Mouse (Mus musculus) heart, postnatal 36 days (tissue): ENCODE data around the gene Hadhb. TPM values are rescaled to one million over a fixed set of nuclear protein-coding genes. Genes with fewer than 3 reads are reported as not detected.
"Not testable (repeated sequence)": the region's sequence is repeated elsewhere in the genome, so short reads cannot be mapped to it uniquely, and the experiment has no call there.

ENCODE experiments used
- DNase-seq, 2 experiments: peaks; one replicate each; pipeline ENCODE4 v3.0.0; 2021 to 2022
- intact Hi-C: fragments of 180-260 bp; cut with DNase I; formaldehyde crosslinking; loops from one replicate; pipeline ENCODE4 v1.15.1; 2025
- total RNA-seq, 2 experiments: library from RNA; stranded (reverse); gene quantifications; 2 replicates each; pipeline ENCODE4 v1.2.3; 2021

The Hadhb gene
- total RNA-seq, 2 experiments from 2014 or later = 2,118 to 2,205 TPM

DNA sequence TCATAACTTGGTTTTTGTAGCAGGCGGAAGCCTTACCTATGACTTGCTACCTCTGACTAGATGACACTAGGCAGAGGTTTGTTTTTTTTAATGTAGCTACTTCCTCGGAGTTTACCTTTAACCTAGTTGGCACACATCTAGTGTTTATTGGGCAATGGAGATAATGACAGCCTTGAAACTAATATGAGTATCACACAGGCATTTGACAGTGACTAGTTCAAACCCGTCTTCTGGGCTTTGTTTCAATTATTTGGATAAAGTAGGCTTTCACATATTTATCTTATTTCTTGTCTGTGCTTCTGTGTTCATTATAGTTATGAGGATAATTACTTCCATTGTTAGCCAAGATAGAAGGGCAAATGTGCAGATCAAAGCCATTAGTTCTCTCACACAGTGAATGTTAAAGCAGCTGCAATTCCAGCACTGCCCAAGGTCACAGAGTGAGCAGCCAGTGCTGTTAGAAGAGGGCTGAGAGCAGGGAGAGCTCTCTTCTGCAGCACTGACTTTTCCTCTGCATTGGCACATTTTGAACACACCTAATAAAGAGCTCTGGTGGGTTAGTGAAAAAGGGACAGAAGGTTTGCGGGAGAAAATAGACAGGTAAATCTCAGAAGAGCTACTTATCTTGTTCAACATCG lies 15.4 kb downstream of the Hadhb start:
- intact Hi-C loops = no loop called here
- no peak for DNase-seq

DNA sequence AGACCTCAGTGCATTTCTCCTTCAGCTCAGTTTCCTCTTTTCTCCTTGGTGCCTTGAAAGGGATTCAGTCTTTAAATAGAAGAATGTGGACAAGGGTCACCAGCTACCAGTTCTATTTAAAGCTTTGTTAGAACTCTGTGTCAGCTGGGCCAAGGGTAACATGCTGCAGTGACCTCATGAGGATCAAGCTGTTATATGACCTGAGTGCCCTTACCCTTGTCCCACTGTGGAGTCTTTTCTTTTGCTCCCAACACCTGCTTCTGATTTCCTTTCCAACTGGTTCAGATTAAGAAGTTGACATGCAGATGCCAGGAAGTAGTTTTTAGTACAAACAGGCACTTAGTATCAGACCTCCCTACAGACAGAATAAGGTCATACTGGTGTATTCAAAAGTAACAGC lies 17.1 kb downstream of the Hadhb start:
- intact Hi-C loops = no loop called here
- DNase-seq = no peak

DNA sequence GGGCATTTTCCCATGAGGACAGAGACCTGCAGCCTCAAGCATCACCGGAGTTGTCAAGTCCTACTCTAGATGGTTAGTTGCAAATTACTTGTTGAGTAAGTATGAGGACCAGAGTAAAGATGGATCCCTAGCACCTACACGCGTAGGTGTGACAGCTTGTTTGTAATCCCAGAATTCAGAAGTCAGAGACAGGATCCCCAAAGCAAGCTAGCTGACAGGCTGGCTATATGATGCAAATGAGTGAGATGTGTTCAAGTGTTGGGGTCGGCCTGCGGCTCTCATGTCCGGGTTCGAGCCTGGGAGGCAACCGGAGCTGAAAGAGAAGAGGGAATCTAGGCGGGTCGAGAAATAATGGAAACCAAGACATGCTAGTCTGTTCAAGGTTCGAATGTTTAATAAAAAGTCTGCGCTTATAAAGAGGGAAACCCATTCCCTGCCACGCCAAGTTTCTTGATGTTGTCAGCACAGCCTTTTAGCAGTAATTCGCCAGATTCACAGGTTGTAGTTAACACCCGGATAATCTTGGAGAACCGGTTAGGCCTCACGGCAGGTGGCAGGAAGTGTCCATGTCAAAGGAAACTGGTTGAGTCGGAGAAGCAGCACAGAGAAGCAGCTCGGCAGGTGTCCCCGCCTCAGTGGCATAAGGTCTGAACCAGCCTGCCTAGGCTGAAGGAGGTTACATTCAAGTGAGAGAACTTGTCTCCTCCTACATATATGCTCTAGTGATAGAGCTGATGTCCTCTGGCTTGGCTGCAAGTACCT lies 18.1 kb downstream of the Hadhb start:
- intact Hi-C loops = no loop called here
- no peak for DNase-seq

DNA sequence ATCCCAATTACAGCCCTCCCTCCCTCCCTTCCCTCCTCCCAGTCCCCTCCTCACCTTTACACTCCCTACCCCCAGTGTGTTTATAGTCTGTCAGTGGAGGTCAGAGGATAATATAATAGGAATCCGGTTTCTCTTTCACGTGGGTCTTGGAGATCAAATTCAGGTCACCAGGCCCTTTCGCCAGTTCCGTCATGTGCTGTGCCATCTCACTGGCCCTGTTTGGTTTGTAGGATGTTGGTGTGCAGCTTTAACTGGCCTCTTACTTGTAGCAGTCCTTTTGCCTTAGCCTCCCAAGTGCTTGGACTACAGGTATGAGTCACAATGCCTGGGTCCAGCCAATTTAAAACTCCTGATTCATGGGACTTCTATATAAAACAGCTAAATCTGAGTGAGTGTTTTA lies 20.8 kb downstream of the Hadhb start:
- intact Hi-C loops = loop anchor here (5.0 kb wide), 1 partner anchor 49 kb away; no protein-coding TSS in a partner anchor
- no peak for DNase-seq

DNA sequence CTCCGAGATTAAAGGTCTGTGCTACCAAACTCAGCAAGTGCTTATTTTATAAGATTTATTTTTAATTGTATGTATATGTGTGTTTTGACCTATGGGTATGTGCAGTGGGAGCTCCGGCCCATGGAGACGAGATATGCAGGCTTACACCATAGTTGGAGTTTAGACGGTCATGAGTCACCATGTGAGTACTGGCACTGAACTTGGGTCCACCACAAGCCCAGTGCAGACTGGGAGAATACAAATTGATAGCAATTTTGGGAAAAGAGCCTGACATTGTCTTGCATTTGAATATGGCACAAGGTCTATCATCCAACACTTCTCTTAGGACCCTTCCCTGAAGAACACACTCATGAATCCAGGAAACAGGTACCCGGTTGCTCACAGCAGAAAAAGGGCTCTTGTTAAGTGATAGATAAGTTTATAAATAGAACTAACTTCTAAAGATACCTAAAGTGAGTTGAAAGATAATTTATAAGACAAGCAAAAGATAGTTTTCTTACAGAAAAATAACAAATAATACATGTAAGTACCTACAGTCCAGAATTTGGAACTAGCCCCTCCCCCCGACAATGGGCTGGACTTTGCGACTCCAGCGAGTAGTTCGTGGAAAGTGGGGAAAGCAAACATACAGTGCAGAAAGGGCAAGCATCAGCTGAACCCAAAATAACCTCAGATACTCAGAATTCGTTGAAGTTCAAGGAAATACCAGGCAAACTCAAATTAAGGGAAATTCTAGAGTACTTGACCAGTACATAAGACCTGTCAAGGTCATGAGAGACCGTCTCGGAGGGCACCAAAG lies 32.8 kb downstream of the Hadhb start:
- DNase-seq = no peak
- intact Hi-C loops = no loop called here

DNA sequence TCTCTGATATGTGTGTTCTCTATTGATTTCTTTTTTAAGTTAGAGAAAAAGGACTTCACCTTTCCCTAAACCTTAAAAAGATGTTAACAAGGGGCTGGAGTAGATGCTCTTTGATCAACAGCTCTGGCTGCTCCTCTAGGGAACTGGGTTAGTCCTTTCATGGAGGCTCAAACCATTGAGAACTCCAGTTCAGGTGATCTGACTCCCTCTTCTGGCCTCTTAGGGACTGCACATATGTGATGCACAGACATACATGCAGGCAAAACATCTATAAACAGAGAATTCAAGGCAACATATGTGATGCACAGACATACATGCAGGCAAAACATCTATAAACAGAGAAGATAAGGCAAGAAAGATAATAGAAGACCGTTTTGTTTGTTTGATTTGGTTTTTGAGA lies 37.4 kb downstream of the Hadhb start:
- DNase-seq = no peak
- intact Hi-C loops = no loop called here

DNA sequence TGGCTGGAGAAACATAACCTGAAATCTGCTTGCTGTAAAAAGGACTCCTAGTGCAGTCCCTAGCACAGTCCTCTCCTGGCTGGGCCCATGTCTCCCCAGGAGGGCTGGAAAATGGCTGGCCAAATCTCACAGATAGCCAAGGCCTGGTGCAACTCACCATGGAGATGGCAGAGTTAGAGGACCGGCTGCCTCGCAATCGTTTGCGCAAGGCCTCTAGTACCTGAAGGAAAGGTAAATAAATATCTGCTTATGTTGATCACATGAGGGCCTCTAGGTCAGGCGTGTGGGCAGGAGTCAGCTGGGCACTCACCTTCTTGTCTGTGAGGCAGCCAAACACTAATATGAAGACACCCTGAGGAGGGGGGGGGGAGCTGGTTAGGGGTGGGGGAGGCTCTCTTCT lies 40.3 kb downstream of the Hadhb start:
- intact Hi-C loops = no loop called here
- no peak for DNase-seq

DNA sequence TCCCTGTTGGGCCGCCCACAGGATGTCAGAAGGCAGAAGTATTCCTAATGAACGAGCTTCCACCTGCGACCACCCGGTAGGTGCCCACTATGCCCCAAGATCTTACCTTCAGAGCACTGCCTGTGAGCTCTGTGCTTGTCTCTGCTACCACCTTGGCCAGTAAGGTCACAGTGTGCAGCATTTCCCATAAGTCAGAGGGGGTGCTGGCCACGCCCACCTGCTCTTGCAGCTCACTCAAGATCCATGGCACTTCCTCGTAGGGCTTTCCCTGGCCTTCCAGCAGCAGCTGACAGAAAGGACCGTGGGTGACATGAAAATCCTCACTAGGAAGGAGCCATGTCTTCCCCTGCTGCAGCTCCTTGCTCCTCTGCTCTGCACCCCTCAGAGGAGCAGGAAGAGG lies 43.2 kb downstream of the Hadhb start:
- DNase-seq = no peak
- intact Hi-C loops = no loop called here

DNA sequence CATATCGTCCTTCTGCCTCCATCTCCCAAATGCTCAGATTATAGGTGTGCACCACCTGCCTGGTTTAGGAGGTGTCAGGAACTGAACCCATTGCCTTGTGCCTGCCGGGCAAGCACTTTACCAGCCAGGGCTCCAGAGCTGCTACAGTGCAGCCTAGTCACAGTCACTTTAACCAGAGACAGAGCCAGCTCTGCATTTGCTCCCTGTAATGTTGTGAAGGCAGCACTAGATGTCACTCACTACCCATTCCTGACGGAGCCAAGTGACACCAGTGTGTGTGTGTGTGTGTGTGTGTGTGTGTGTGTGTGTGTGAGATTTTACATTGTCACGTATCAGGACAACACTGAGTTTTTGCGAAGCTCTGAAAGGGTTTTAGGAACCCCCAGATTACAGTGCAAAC lies 46.5 kb downstream of the Hadhb start:
- peak in 1 of 2 experiments; percentile 15 for DNase-seq
- intact Hi-C loops = no loop called here

DNA sequence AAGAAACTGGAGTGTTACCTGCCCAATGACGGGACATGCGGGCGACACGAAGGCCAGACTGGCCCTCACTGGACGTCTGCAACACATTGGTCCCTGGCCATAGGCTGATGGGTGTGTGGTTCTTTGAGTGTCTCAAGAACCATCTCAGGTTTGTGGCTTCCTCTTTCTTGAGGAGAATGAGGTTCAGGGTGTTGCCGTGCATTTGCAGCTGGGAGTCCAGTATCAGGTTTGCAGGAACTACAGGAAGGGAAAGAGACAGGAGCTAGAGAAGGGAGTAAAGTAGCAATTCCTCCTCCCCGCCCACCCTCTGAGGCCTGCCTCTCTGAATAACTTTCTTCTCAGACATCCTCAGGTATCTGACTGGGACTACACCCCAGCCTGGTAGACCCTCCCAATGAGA lies 47.2 kb downstream of the Hadhb start:
- DNase-seq = no peak
- intact Hi-C loops = no loop called here

DNA sequence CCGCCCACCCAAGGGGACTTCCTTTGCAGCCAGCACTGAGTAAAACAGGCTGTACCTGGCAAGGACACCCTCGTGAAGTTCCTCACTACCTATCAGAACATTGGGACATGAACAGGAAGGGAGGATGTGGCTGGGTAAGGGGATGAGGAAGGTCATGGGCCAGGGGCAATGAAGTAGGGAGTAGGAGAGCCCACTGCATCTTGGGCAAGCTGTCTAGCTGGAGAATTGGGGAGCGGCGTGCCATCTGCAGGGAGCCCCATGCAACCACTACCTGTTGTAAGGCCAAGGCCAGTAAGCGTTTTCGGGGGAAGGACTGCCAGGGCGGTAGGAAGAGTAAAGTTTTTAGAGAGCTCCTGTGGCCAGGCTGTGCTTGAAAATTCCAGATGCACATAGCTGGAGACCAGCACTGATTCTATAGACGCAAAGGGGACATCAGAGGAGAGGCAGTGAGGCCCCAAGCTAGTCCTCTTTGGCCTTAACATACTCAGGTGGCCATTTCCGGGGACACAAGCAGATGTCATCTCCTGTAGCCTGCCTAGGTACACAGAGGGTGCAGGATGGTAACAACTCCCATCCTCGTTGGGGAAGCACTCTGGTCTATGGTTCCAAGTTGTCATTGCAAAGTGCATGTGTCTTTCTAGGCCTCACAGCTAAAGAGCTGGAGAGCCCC lies 48.3 kb downstream of the Hadhb start:
- intact Hi-C loops = no loop called here
- no peak for DNase-seq

DNA sequence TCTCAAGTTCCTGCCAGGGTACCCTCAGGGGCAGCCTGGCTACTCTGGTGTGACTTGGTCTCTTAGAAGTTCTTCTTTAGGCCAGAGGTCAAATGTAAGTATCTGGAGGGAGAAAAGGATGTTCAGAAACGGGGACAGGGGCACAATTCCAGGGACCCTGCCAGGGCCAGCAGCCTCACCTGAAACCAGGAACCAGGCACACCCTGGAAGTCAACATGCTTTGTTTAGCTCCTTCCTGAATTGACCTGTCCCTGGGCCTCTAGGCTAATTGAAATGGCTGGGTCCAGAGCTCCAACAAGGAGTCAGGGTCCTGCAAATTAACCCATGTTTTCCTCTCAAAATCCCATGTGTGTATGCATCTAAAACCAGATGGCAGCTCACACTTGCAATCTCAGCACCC lies 49.4 kb downstream of the Hadhb start:
- no peak for DNase-seq
- intact Hi-C loops = no loop called here

DNA sequence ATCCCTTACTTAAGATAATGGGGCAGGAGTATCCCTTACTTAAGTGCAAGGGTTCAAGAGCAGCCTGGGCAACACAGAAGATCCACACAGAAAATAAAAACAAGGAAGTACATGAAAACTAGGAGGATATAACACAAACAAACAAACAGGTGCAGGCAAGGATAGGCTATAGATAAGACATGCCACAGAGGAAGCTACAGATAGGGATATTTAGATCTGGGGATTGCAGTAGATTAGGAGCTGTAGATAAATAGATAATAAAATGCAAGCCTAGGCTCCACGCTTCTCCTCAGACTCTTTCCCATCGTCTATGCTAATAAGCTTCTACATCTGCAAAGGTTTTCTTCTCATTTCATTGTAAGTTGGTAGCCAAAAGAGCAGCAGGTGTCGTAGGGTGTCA lies 50.0 kb downstream of the Hadhb start:
- DNase-seq = no peak
- intact Hi-C loops = no loop called here

DNA sequence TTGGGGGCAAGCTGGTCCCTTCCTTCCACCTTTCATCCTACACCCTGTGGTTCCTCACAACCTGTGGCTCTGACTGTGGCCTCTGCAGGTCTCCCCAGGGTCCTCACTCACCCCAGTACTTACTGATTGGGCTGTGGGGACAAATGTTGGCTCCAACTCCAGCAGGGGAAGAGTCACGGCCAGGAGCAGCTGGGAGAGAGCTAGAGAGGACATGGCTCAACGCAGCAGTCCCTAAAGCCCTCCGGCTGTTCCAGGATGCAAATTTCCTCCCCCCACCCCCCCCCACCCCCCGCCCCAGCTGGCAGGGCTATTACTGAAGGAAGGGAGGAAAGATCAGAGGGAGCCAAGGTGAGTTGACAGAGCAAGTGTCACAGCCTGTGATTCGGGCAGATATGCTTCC lies 50.4 kb downstream of the Hadhb start, which contains the start of gene Adgrf3:
TSS of gene Adgrf3 (minus strand) at position 230 of the 400 bp plus-strand sequence.
- DNase-seq = no peak
- intact Hi-C loops = no loop called here

DNA sequence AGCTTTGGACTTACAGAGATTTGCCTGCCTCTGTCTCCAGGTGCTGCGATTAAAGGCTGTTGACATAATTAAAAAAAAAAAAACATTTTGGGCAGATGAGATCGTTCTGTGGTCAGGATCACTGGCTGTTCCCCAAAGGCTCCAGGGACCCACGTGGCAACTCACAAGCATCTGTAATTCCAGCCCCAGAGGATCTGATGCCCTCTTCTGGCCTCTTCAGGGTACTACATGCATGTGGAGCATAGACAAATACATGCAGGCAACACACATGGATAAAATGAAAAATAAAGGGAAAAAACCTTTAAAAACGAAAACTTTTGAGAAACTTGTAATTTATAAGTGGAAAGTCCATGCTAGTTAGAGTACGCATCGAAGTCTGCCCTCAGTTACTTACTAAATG lies 52.2 kb downstream of the Hadhb start:
- no peak for DNase-seq
- intact Hi-C loops = no loop called here

DNA sequence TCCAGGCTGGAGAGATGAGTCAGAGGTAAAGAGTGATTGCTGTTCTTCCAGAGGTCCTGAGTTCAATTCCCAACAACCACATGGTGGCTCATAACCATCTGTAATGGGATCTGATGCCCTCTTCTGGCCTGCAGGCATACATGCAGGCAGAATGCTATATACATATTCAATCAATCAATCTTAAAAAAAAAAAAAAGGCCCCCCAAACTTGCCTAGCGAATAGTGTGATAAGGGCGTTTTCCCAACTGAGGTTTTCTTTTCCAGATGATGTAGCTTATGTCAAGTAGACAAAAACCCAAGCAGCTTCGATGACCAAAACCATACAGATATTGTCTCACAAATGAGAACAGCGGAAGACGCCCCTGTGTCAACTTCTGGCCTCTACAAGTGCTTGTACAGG lies 55.7 kb downstream of the Hadhb start:
- intact Hi-C loops, DNase-seq: not testable (repeated sequence)

DNA sequence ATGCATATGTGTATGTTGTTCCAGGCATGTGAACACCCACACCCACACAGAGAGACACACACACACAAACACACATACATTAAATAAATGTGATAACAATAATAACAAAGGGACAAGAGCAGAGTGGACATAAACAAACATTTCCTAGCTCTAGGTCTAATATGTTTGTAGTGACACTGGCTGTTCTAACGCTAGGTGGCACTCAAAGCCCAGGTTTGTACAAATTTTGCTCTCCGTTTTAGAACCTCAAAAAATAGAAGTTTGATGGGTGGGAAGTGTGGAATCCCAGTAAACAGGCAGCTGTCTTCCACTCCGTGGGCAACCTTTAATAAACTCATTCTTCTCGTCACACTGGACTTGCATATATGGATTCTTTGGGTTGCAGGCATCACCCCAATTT lies 59.8 kb downstream of the Hadhb start:
- peak; percentile 65 to 69 for DNase-seq
- intact Hi-C loops = loop anchor here (1.0 to 5.0 kb wide), 3 partner anchors 47 to 262 kb away; no protein-coding TSS in a partner anchor

DNA sequence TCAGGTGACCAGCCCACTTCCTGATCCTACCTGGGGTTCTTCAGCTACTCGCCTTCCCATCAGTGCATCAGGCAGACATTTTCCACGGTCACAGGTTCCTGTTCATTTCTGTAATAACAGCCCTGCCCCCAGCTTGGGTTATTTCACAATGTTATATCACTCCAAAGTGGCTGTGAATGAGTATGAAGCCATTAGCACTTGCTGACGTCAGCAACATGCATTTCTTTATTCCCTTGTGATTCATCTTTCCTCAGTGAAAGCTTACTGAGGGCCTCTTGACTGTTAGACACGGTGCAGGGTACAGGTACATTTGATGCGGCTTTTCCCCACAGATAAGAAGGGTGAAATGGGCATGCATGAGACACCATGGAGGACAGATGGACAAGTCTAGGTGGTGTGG lies 60.9 kb downstream of the Hadhb start:
- intact Hi-C loops = loop anchor here (1.0 to 5.0 kb wide), 3 partner anchors 46 to 261 kb away; no protein-coding TSS in a partner anchor
- no peak for DNase-seq

DNA sequence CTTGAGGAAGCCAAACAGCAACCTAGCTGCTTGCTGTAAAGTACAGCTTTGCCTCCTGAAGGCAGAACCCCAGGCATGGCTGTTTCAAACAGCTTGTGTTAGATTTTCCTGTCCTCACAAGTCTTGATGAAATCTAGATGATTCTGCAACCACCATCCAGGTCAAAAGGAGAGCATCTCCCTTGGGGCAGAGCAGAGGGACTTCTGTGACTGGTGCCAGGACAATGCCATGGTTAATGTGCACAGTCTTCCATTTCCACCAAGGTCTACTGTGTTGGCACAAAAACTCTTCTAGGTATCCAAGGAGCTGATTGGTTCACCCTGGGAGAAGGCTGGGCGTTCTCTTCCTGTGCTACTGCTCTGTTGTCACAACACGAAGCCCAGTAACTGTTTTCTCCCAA lies 64.7 kb downstream of the Hadhb start:
- no peak for DNase-seq
- intact Hi-C loops = loop anchor here (5.0 kb wide), 2 partner anchors 43 to 258 kb away; no protein-coding TSS in a partner anchor

DNA sequence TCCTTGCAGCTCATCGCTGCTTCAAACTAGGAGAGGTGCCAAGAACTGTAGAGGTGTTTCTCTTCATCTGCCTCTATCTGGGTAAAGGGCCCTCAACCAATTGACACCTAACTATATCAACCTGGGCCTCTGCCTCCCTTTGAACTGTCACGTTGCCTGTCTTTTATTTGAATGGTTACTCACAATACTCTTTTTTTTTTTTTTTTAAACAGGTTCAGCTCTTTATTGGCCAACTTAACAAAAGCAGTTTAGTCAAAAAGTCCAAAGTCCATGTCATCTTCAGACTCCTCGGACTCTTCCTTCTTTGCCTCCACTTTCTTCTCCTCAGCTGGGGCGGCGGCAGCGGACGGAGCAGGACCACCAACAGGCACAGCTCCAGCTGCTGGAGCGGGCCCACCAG lies 65.6 kb downstream of the Hadhb start:
- intact Hi-C loops = no loop called here
- no peak for DNase-seq

DNA sequence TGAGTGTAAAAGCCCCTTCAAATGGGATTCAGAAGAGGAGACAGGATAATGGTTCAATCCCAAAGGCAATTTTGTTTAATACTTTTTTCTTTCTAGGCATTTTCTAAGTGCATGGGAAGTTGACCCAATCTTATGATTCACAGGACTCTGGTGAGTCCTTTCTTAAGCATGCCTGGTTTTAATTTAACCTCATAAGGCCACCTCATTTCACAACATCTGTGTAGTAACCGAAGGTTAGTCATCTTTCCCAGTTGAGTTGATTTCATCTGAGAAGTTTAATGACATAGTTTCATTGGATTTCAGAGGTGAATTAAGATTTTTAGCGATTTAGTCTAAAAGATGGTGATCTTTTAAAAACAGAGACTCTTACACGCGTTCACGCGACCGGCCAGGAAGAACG lies 67.6 kb downstream of the Hadhb start:
- no peak for DNase-seq
- intact Hi-C loops = no loop called here
